Mouse (Mus musculus): ENCODE results near the gene Hagh. TPM values are rescaled to one million over a fixed set of nuclear protein-coding genes. Genes with fewer than 3 reads are reported as not detected.
A peak's percentile ranks its signal among the peaks of the same experiment; 100 is the strongest.

The Hagh gene
- 71.4 and 86.9 TPM in 2 replicates for polyA plus RNA-seq (2015; fragmentation: Nextera tagmentation; extraction: Ambion mirVana)

DNA sequence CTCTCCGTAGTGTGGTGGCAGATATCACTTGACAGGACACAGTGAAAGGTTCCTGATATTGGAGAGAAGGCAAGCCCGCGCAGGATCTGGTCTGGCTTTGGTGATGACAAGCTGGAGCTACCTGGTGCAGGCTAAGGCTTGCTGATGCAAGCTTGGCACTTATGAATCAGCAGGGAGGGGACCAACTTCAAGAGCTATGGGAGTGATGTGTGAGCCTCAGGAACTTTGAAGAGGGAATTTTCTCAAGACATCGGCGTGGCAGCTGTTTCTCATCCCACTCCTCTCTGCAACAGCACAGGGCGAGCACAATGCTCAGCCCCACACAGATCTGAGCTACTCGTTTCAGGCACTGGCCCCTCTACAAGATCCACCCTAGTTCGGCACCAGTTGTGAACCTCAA is at the start of gene Hagh:
TSS of gene Hagh (plus strand) at position 302 of the 400 bp plus-strand sequence.
- Histone ChIP-seq H3K4me1 (ENCODE audit: control insufficient read depth, insufficient read depth, low read depth, low read length) (no peaks in the 10 kb centered on the region), H3K27ac (ENCODE audit: low read depth, low read length) (no peak within 1 kb of the TSS), H3K9ac (ENCODE audit: low read depth, low read length) (no peak within 1 kb of the TSS), H3K9me3 (ENCODE audit: control insufficient read depth, low read length) (no peaks in the 10 kb centered on the region), H3K4me3 (ENCODE audit: low read length) (no peak within 1 kb of the TSS), H3K27me3 (replicated peaks; ENCODE audit: control insufficient read depth, insufficient read depth, low read length) (peaks cover 12% of the 10 kb centered on the region), H3K4me2 (ENCODE audit: low read length) (no peak within 1 kb of the TSS), H3K36me3 (ENCODE audit: control insufficient read depth, insufficient read depth, low read length) (no peaks in the 10 kb centered on the region)
- 77% methylated on average over 8 of the region's 8 CpGs for WGBS
- ATAC-seq = no peak

DNA sequence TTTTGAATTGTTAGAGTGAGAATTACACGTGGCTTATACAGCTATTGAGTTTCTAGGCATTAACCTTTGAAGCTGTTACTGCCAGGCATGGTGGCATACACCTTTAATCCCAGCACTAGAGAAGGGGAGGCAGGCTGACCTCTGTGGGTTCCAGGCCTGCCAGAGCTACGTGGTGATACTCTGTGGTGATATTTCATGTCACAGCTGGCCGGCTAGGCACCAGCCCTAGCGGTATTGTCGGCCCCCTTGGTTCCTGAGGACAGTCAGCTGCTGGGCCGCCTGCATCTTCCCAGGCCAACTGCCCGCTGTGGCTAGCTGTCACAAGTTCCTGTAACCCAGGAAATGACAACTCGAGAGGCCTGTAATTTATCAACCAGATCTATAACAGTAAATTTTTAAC is 47.8 kb upstream of the Hagh start:
- H3K27ac ChIP-seq (ENCODE audit: low read depth, low read length) = no peak overlapping the region
- no peak for ATAC-seq

DNA sequence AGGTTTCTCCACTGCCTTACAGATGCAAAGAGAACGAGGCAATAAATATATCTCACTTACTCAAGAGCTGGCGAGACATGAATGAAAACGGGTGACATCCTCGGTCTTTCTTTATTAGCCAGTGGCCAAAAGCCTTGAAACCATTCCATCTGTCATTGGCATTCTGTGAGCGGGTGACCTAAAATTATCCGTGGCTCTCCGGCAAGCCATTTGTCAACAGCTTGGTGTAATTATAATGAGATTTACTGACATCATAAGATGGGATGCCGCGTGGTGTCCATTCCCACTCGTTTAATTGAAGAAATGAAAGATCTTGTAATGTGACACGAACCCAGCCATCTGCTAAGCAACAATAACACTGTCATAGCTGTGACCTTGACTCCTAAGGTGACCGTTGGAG is 45.2 kb upstream of the Hagh start:
- no peaks in the 10 kb centered on the region; the same call in 1 of the 2 replicates for H3K27me3 ChIP-seq (replicated peaks; ENCODE audit: control insufficient read depth, insufficient read depth, low read length)
- H3K4me1 ChIP-seq (ENCODE audit: control insufficient read depth, insufficient read depth, low read depth, low read length) = no peaks in the 10 kb centered on the region
- ATAC-seq = no peak
- H3K36me3 ChIP-seq (ENCODE audit: control insufficient read depth, insufficient read depth, low read length) = no peaks in the 10 kb centered on the region
- H3K27ac ChIP-seq (ENCODE audit: low read depth, low read length) = no peak overlapping the region
- WGBS = 67% methylated on average over 12 of the region's 12 CpGs
- no peak overlapping the region for H3K9ac ChIP-seq (ENCODE audit: low read depth, low read length)
- no peak overlapping the region for H3K4me3 ChIP-seq (ENCODE audit: low read length)
- H3K4me2 ChIP-seq (ENCODE audit: low read length) = no peak overlapping the region
- no peaks in the 10 kb centered on the region for H3K9me3 ChIP-seq (ENCODE audit: control insufficient read depth, low read length)

More for the DNA sequence above, 47.8 kb upstream of the Hagh start:
- Histone ChIP-seq H3K4me2 (ENCODE audit: low read length) (no peak overlapping the region), H3K4me3 (ENCODE audit: low read length) (no peak overlapping the region), H3K4me1 (ENCODE audit: control insufficient read depth, insufficient read depth, low read depth, low read length) (no peaks in the 10 kb centered on the region), H3K9ac (ENCODE audit: low read depth, low read length) (no peak overlapping the region), H3K9me3 (ENCODE audit: control insufficient read depth, low read length) (no peaks in the 10 kb centered on the region), H3K27me3 (replicated peaks; ENCODE audit: control insufficient read depth, insufficient read depth, low read length) (no peaks in the 10 kb centered on the region; the same call in 1 of the 2 replicates), H3K36me3 (ENCODE audit: control insufficient read depth, insufficient read depth, low read length) (no peaks in the 10 kb centered on the region)
- WGBS = 75% methylated on average over 8 of the region's 8 CpGs

DNA sequence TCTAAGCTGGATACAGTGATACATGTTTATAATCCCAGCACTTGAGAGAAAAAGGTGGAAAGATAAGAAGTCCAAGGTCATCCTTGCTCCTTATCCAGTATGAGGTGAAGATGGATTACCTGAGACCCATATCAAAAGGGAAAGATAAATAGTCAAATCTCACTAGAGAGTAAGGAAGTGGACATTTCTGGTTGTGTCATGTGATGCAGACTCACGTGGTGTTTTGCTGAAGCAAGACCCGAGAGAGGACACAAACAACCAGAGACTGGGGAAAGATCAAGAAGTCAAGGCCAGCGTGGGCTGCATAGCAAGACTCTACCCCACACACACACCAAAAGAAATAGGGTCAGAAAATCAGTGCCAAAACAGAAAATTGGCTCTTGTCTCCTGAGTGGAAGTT is 43.0 kb upstream of the Hagh start:
- 79% methylated on average over 3 of the region's 3 CpGs for WGBS
- Histone ChIP-seq H3K36me3 (ENCODE audit: control insufficient read depth, insufficient read depth, low read length) (no peaks in the 10 kb centered on the region), H3K27me3 (replicated peaks; ENCODE audit: control insufficient read depth, insufficient read depth, low read length) (no peaks in the 10 kb centered on the region), H3K4me3 (ENCODE audit: low read length) (no peak overlapping the region), H3K9me3 (ENCODE audit: control insufficient read depth, low read length) (no peaks in the 10 kb centered on the region), H3K4me2 (ENCODE audit: low read length) (no peak overlapping the region), H3K4me1 (ENCODE audit: control insufficient read depth, insufficient read depth, low read depth, low read length) (no peaks in the 10 kb centered on the region), H3K9ac (ENCODE audit: low read depth, low read length) (no peak overlapping the region), H3K27ac (ENCODE audit: low read depth, low read length) (no peak overlapping the region)
- ATAC-seq = no peak

DNA sequence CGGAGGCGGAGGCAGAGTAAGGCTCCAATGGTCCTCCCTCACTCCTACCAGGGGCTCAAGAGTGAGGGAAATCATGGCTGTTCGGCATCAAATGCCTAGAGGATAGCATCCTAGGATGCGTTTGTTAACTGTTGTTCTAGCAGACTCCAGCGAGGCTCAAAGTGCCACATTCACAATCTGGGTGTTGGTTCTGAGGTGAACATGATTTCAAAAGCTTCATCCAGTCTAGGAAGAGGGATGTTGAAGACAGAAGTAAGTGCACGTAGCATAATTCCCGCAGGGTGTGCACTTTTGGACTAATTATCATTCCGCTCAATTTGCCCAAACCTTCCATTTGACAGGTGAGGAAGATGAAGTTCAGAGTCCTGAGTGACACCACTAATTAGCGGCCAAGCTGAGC is 41.7 kb upstream of the Hagh start:
- H3K36me3 ChIP-seq (ENCODE audit: control insufficient read depth, insufficient read depth, low read length) = no peaks in the 10 kb centered on the region
- H3K9ac ChIP-seq (ENCODE audit: low read depth, low read length) = no peak overlapping the region
- H3K27me3 ChIP-seq (replicated peaks; ENCODE audit: control insufficient read depth, insufficient read depth, low read length) = no peaks in the 10 kb centered on the region
- H3K9me3 ChIP-seq (ENCODE audit: control insufficient read depth, low read length) = no peaks in the 10 kb centered on the region
- ATAC-seq = no peak
- no peak overlapping the region for H3K4me2 ChIP-seq (ENCODE audit: low read length)
- WGBS = 72% methylated on average over 7 of the region's 9 CpGs
- no peak overlapping the region for H3K27ac ChIP-seq (ENCODE audit: low read depth, low read length)
- no peaks in the 10 kb centered on the region for H3K4me1 ChIP-seq (ENCODE audit: control insufficient read depth, insufficient read depth, low read depth, low read length)
- no peak overlapping the region for H3K4me3 ChIP-seq (ENCODE audit: low read length)

DNA sequence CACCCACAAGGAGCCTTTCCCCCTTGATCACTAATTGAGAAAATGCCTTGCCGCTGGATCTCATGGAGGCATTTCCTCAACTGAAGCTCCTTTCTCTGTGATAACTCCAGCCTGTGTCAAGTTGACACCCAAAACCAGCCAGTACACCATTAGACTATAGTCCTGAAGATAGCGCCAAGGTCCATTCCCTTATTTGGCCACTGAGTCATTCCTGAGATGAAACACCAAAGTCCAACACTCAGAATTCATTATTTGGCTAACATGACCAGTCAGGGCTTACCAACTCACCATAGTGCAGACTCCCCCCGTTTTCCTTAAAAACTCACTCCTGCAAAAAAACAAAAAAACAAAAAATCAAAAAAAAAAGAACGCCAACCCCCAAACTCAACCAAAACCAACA is 40.5 kb upstream of the Hagh start:
- H3K4me1 ChIP-seq (ENCODE audit: control insufficient read depth, insufficient read depth, low read depth, low read length) = no peaks in the 10 kb centered on the region
- H3K36me3 ChIP-seq (ENCODE audit: control insufficient read depth, insufficient read depth, low read length) = no peaks in the 10 kb centered on the region
- ATAC-seq = no peak
- H3K4me3 ChIP-seq (ENCODE audit: low read length) = no peak overlapping the region
- 0 out of 2 replicates have a peak, but pooled peaks cover 2% of the 10 kb centered on the region for H3K27me3 ChIP-seq (replicated peaks; ENCODE audit: control insufficient read depth, insufficient read depth, low read length)
- WGBS = 88% methylated on average over 4 of the region's 4 CpGs
- no peak overlapping the region for H3K9ac ChIP-seq (ENCODE audit: low read depth, low read length)
- no peak overlapping the region for H3K27ac ChIP-seq (ENCODE audit: low read depth, low read length)
- H3K9me3 ChIP-seq (ENCODE audit: control insufficient read depth, low read length) = no peaks in the 10 kb centered on the region
- no peak overlapping the region for H3K4me2 ChIP-seq (ENCODE audit: low read length)

DNA sequence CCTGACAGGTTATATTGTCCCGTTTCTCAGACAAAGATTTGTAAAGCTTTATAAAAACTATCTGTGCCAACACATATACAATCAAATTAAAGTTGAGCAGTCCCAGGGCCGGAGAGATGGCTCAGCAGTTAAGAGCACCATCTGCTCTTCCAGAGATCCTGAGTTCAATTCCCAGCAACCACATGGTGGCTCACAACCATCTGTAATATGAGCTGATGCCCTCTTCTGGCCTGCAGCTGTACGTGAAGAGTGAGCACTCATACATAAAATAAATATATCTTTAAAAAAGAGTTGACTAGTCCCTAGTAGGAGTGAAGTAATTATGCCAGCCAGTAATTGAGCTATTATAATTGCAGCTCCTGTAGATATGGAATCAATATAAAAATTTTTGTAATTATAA is 39.4 kb upstream of the Hagh start:
- 62% methylated on average over 3 of the region's 3 CpGs for whole genome bisulfite sequencing
- Histone ChIP-seq H3K27me3 (replicated peaks; ENCODE audit: control insufficient read depth, insufficient read depth, low read length) (peaks cover 4% of the 10 kb centered on the region; the same call in 1 of the 2 replicates), H3K4me1 (ENCODE audit: control insufficient read depth, insufficient read depth, low read depth, low read length) (no peaks in the 10 kb centered on the region; the same call in 1 of the 2 replicates), H3K36me3 (ENCODE audit: control insufficient read depth, insufficient read depth, low read length) (no peaks in the 10 kb centered on the region), H3K4me2 (ENCODE audit: low read length) (no peak overlapping the region), H3K4me3 (ENCODE audit: low read length) (no peak overlapping the region), H3K27ac (ENCODE audit: low read depth, low read length) (no peak overlapping the region), H3K9ac (ENCODE audit: low read depth, low read length) (no peak overlapping the region), H3K9me3 (ENCODE audit: control insufficient read depth, low read length) (no peaks in the 10 kb centered on the region)
- no peak for ATAC-seq

DNA sequence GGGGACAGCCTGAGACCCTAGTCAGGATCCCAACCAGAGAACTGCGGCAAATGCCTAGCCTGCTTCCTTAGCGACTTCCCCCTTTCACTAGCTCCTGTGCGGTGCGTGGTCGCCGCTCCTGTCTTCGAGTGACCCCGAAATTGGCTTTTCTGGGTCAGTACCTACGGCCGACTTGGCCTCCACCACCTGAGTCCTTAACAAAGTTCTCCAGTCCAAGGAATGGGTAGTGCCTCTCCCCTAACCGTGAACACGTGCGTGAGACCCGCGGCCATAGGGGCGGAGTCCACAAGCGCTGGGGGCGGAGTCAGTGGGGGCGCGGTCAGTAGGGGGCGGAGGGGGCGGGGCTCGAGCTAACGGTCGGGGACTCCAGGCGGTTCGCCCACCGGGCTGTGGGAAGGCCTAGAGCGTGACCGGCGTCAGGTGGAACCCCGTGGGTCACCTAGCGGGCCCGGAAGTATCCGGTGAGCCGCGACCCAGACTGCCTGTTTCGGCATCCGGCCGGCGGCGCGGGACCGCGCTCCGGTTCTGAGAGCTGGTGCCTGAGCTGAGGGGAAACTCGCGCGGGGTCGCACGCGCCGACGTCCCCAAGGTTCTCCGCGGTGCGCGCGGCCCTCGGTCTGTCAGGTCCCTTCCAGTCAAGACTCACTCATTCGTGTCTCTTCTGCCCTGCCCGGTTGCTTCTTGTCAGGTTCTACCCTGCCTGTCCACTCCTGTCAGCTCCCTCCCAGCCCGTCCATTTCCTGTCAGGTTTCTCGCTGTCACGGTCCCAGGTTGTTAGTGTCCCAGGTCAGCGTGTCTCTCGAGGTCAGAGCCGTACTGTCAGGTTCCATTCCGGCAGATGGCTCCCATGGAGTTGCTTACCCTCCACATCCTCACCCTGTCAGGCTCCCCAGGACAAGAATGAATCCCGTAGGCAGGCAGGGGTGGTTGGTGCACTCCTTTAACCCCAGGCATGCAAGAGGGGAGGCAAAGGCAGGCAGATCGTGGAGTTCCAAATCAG is 35.7 kb upstream of the Hagh start, which contains the start of gene Meiob:
TSS of gene Meiob (plus strand) at position 338 of the 1,000 bp plus-strand sequence.
- H3K36me3 ChIP-seq (ENCODE audit: control insufficient read depth, insufficient read depth, low read length) = no peaks in the 10 kb centered on the region
- WGBS = under 1% methylated on average over 44 of the region's 71 CpGs

DNA sequence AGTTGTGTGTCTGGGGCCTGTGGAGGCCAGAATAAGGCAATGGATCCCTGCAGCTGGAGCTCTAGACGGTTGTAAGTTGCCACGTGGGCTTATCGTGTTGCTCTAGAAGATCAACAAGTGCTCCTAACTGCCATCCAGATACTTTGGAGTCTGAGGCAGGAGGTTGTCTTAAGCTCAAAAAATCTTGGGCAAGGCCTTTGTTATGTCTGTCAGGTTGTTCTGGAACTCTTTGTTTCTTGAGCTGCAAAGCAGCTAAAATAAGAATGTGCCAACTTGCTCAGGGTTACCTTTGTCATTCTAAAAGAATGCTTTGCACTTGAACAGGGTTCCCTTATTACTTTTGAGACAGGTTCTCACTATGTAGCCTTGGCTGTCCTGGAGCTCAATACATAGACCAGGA is 28.7 kb upstream of the Hagh start:
- no peak overlapping the region for H3K4me3 ChIP-seq (ENCODE audit: low read length)
- no peaks in the 10 kb centered on the region for H3K9me3 ChIP-seq (ENCODE audit: control insufficient read depth, low read length)
- no peak overlapping the region for H3K27ac ChIP-seq (ENCODE audit: low read depth, low read length)
- no peaks in the 10 kb centered on the region for H3K36me3 ChIP-seq (ENCODE audit: control insufficient read depth, insufficient read depth, low read length)
- peaks cover 7% of the 10 kb centered on the region for H3K27me3 ChIP-seq (replicated peaks; ENCODE audit: control insufficient read depth, insufficient read depth, low read length)
- H3K4me1 ChIP-seq (ENCODE audit: control insufficient read depth, insufficient read depth, low read depth, low read length) = no peaks in the 10 kb centered on the region
- H3K9ac ChIP-seq (ENCODE audit: low read depth, low read length) = no peak overlapping the region
- no peak overlapping the region for H3K4me2 ChIP-seq (ENCODE audit: low read length)
- ATAC-seq = no peak
- 82% methylated on average over 3 of the region's 3 CpGs for WGBS

More for the DNA sequence above, 35.7 kb upstream of the Hagh start, which contains the start of gene Meiob:
- H3K9me3 ChIP-seq (ENCODE audit: control insufficient read depth, low read length) = no peaks in the 10 kb centered on the region
- no peak within 1 kb of the TSS for H3K27ac ChIP-seq (ENCODE audit: low read depth, low read length)
- H3K4me1 ChIP-seq (ENCODE audit: control insufficient read depth, insufficient read depth, low read depth, low read length) = no peaks in the 10 kb centered on the region; the same call in 1 of the 2 replicates
- peaks cover 16% of the 10 kb centered on the region for H3K27me3 ChIP-seq (replicated peaks; ENCODE audit: control insufficient read depth, insufficient read depth, low read length)
- peak within 1 kb of the TSS; percentile 54 for H3K9ac ChIP-seq (ENCODE audit: low read depth, low read length)
- H3K4me2 ChIP-seq (ENCODE audit: low read length) = peak within 1 kb of the TSS; percentile 59
- peak within 1 kb of the TSS; percentile 55 for H3K4me3 ChIP-seq (ENCODE audit: low read length)
- peak; percentile 79 for ATAC-seq

Measured in hindbrain, embryonic 16.5 days (tissue).